Mouse (Mus musculus): ENCODE results near the gene Cmklr1.

The Cmklr1 gene

GRCm38 (mm10) chr5:113650035-113650865 lies at the start of gene Cmklr1:
Gene Cmklr1 (minus strand): TSS chr5:113650426.
- peak; percentile 62 to 71 for DNase-seq

GRCm38 (mm10) chr5:113694415-113694814 lies 44.2 kb upstream of the Cmklr1 start:
- no peak for DNase-seq

GRCm38 (mm10) chr5:113694000-113694399 lies 43.8 kb upstream of the Cmklr1 start:
- no peak for DNase-seq

GRCm38 (mm10) chr5:113693196-113693755 lies 43.0 kb upstream of the Cmklr1 start:
- no peak for DNase-seq

- DNase-seq: no peak
Observed at GRCm38 (mm10) chr5:113690866-113691265, 40.6 kb upstream of the Cmklr1 start.

- no peak for DNase-seq
Observed at GRCm38 (mm10) chr5:113690069-113690548, 39.9 kb upstream of the Cmklr1 start.

- no peak for DNase-seq
Observed at GRCm38 (mm10) chr5:113687514-113687913, 37.3 kb upstream of the Cmklr1 start.

GRCm38 (mm10) chr5:113685471-113685870 lies 35.2 kb upstream of the Cmklr1 start:
- no peak for DNase-seq

- no peak for DNase-seq
Observed at GRCm38 (mm10) chr5:113683246-113683645, 33.0 kb upstream of the Cmklr1 start.

GRCm38 (mm10) chr5:113682472-113682871 lies 32.2 kb upstream of the Cmklr1 start:
- no peak for DNase-seq

- DNase-seq: no peak
Observed at GRCm38 (mm10) chr5:113681219-113681618, 31.0 kb upstream of the Cmklr1 start.

- DNase-seq: no peak
Observed at GRCm38 (mm10) chr5:113679509-113679908, 29.3 kb upstream of the Cmklr1 start.

- DNase-seq: no peak
Observed at GRCm38 (mm10) chr5:113678743-113679452, 28.7 kb upstream of the Cmklr1 start.

- DNase-seq: no peak
Observed at GRCm38 (mm10) chr5:113677541-113677940, 27.3 kb upstream of the Cmklr1 start.

GRCm38 (mm10) chr5:113674851-113675250 lies 24.6 kb upstream of the Cmklr1 start:
- no peak for DNase-seq

- peak; percentile 29 to 69 for DNase-seq
Observed at GRCm38 (mm10) chr5:113672456-113672855, 22.2 kb upstream of the Cmklr1 start.

- no peak for DNase-seq
Observed at GRCm38 (mm10) chr5:113670597-113670996, 20.4 kb upstream of the Cmklr1 start.

- no peak for DNase-seq
Observed at GRCm38 (mm10) chr5:113670110-113670509, 19.9 kb upstream of the Cmklr1 start.

- DNase-seq: no peak
Observed at GRCm38 (mm10) chr5:113664629-113665195, 14.5 kb upstream of the Cmklr1 start.

GRCm38 (mm10) chr5:113664127-113664526 lies 13.9 kb upstream of the Cmklr1 start:
- no peak for DNase-seq

GRCm38 (mm10) chr5:113660872-113661271 lies 10.6 kb upstream of the Cmklr1 start:
- no peak for DNase-seq

GRCm38 (mm10) chr5:113654821-113655220 lies 4.6 kb upstream of the Cmklr1 start:
- DNase-seq: no peak

GRCm38 (mm10) chr5:113654206-113654605 lies 4.0 kb upstream of the Cmklr1 start:
- no peak for DNase-seq

Data from kidney, postnatal 25 days (tissue).